Mouse (Mus musculus) urinary bladder, adult 18-20 months (tissue): ENCODE data around the gene Tle2.

Experiments
- DNase-seq, 2 experiments: peaks; one replicate each; pipeline ENCODE4 v3.0.0; 2022; ENCODE audit warnings: low spot score in 2 of 2, mixed read lengths in 2 of 2

Gene Tle2

GRCm38 (mm10) chr10:81604968-81605665, 30.8 kb downstream of the Tle2 start:
- DNase-seq = peak; percentile 71 to 77

GRCm38 (mm10) chr10:81605666-81605973, 31.3 kb downstream of the Tle2 start:
- DNase-seq = no peak

- DNase-seq = peak; percentile 84 to 96
These were observed 31.8 kb downstream of the Tle2 start, which contains the start of gene BC025920 for GRCm38 (mm10) chr10:81605974-81606751. Gene BC025920 (plus strand): TSS chr10:81606270.

- DNase-seq = no peak
These were observed 33.9 kb downstream of the Tle2 start for GRCm38 (mm10) chr10:81608308-81608707.

- no peak for DNase-seq
These were observed 38.4 kb downstream of the Tle2 start for GRCm38 (mm10) chr10:81612779-81613178.

- DNase-seq = no peak
These were observed 41.1 kb downstream of the Tle2 start for GRCm38 (mm10) chr10:81615486-81615885.

- DNase-seq = no peak
These were observed 45.6 kb downstream of the Tle2 start for GRCm38 (mm10) chr10:81619976-81620375.

- DNase-seq = no peak
These were observed 46.4 kb downstream of the Tle2 start for GRCm38 (mm10) chr10:81620786-81621185.

GRCm38 (mm10) chr10:81623441-81623840, 49.1 kb downstream of the Tle2 start:
- DNase-seq = no peak

GRCm38 (mm10) chr10:81626101-81626993, 52.0 kb downstream of the Tle2 start:
- DNase-seq = no peak

- DNase-seq = peak; percentile 89 to 90
These were observed 52.9 kb downstream of the Tle2 start, which contains the start of gene Sirt6 for GRCm38 (mm10) chr10:81626994-81627835. Gene Sirt6 (minus strand): TSS chr10:81627797.

- no peak for DNase-seq
These were observed 53.5 kb downstream of the Tle2 start for GRCm38 (mm10) chr10:81627836-81628220.

GRCm38 (mm10) chr10:81628390-81628789, 54.0 kb downstream of the Tle2 start, which contains the start of gene Ankrd24:
Gene Ankrd24 (plus strand): TSS chr10:81628540.
- no peak for DNase-seq

- DNase-seq = peak; percentile 68 to 70
These were observed 59.1 kb downstream of the Tle2 start for GRCm38 (mm10) chr10:81633253-81634099.

GRCm38 (mm10) chr10:81636338-81636737, 62.0 kb downstream of the Tle2 start:
- no peak for DNase-seq

GRCm38 (mm10) chr10:81638101-81638500, 63.7 kb downstream of the Tle2 start:
- DNase-seq = no peak
